Mouse (Mus musculus) C2C12 (cell line): ENCODE data around the gene Padi6.

Experiments
- CEBPB ChIP-seq: IDR thresholded peaks from one replicate; pipeline ENCODE4 v1.6.1; 2011; ENCODE audit warnings: low read depth, mild to moderate bottlenecking, control low read depth, moderate library complexity
- CTCF ChIP-seq: IDR thresholded peaks from one replicate; pipeline ENCODE4 v1.5.1; 2011; ENCODE audit not compliant: control insufficient read depth, insufficient read depth, insufficient read length
- MAX ChIP-seq: IDR thresholded peaks from one replicate; pipeline ENCODE4 v1.6.1; 2011; ENCODE audit warnings: mild to moderate bottlenecking, control low read depth
- MYOD1 ChIP-seq: IDR thresholded peaks from one replicate; pipeline ENCODE4 v1.6.1; 2011; ENCODE audit warnings: low read depth; ENCODE audit not compliant: control insufficient read depth, insufficient read length

DNA sequence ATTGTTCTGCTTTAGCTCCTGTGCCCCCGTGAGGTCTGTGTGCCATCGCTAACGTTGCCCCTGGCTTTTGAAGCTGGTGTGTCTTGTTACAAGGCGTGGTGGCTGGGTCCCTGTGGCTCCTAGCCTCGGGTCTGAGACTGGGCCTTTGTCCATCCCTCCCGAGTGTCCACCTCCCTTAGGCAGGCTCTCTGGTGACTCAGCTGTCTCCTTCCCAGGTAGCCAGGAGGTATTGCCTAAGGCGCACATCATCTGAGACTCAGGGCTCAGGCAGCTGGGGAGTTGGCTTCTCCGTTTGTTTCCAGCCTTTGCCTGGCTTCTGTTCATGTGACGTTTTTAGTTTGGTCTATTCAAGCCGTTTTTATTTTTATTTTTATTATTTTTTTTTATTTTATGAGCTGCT is 31.7 kb downstream of the Padi6 start:
- TF ChIP-seq CEBPB (no peak), CTCF (no peak), MAX (no peak), MYOD1 (no peak)
